Mouse (Mus musculus): ENCODE results near the gene Irf7.
A peak's percentile ranks its signal among the peaks of the same experiment; 100 is the strongest.
"Not testable (repeated sequence)": the region's sequence is repeated elsewhere in the genome, so short reads cannot be mapped to it uniquely, and the experiment has no call there.

Gene Irf7

DNA sequence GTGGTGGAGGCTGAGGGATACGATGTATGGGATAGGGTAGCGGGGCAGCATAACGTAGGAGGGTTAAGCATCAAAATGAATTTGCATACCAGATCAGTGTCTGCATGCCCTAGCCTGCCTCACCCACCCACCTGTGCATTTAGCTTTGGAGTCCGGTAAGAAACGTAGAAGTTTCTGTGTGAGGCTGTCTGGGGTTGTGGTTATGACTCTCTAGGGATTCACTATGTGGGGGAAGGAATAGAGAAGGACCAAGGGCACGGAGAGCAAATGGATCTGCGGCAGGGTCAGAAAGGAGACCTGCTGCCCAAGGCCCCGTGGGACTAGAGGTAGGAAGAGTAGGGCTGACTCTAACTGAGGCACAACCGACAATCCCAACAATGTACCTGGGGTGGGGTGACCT is 9.1 kb upstream of the Irf7 start:
- no peak for DNase-seq (ENCODE audit: low spot score in 2 of 2)

DNA sequence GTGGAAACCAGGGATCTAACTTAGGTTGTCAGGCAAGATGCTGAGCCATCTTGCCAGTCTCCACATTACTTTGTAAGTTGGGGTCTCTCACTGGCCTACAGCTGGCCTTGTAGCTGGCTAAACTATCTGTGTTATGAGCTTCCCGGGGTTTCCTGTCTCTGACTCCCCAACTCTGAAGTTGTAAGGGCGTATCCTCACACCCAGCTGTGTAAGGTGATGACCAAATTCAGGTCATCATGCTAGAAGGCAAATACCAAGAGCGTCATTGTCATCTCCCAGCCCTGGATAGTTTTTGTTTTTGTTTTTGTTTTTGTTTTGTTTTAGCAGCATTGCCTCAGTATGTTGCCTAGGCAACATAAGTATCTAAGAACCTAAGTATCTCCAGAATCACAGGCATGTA is 4.3 kb upstream of the Irf7 start:
- DNase-seq (ENCODE audit: low spot score in 2 of 2) = no peak

DNA sequence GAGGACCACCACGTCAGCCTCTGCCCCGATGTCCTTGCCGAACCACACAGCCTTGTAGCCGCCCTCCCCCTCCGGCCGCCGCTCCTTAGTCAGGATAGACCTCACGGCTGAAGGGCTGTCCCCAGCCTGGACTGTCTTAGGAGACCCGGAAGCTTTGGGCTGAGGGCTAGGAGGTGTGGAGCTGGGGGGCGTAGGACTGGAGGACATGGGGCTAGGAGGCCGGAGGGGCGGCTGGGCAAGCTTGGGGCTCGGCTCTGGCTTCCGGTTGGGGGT is 2.9 kb upstream of the Irf7 start:
- DNase-seq (ENCODE audit: low spot score in 2 of 2) = no peak

DNA sequence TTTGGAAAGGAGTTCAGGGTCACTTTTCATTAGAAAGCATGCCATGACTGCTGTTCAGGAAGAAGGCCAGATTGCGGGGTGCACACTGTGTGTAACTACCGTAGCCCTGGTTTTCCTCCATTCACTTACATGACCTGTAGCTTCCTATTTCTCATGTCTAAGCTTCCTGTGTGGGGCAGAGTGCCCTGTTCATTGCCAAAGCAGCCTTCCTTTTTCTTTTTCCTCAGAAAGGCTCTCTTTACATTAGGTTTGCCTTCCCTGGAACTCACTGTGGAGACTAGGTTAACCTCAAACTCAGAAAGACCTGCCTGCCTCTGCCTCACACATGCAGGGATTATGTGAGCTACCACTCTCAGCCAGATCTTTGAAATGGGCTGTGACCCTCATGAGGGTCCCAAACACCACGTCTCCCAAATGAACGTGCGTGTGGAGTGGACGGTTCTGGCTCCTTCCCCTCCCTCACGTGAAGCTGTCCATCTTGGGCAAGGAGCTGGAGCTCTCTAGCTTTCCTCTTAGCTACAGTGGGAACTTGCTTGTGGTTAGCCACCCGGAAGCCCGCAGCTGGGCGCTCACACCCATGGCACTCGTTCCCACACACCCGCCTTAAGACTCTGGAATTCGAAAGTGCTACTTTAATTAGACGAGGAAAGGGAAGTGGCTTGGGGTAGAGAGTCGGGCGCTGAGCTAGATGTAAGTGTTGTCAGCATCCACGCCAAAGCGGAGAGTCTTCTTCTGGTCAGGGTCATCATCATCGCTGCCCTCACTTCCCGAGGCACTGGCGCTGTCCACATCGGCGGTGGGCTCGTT is 2.4 kb upstream of the Irf7 start:
- DNase-seq (ENCODE audit: low spot score in 2 of 2) = peak; percentile 31 to 50

- peak in 1 of 2 experiments; percentile 35 for DNase-seq (ENCODE audit: low spot score in 2 of 2)
Observed at GRCm38 (mm10) chr7:141265411-141265738, 906 bp downstream of the Irf7 start.

- DNase-seq (ENCODE audit: low spot score in 2 of 2) = peak; percentile 66 to 69
Observed at GRCm38 (mm10) chr7:141264761-141265410, 1.4 kb downstream of the Irf7 start.

GRCm38 (mm10) chr7:141264041-141264700 is 2.1 kb downstream of the Irf7 start:
- DNase-seq (ENCODE audit: low spot score in 2 of 2) = no peak

DNA sequence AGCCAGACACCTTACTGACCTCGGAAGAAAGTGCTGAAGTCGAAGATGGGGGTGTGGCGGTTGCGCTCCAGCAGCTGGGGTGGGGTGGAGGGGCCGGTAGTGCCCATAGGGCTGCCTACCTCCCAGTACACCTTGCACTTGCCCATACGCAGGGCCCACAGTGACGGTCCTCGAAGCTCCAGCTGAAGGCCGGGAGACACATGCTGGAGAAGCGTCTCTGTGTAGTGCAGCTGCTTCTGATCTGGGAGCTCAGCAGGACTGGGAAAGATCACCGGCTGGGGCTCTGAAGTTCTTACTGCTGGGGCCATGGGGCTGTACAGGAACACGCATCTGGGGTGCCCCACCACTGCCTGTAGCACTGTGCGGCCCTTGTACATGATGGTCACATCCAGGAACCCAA is 2.6 kb downstream of the Irf7 start:
- DNase-seq (ENCODE audit: low spot score in 2 of 2) = no peak

- no peak for DNase-seq (ENCODE audit: low spot score in 2 of 2)
Observed at GRCm38 (mm10) chr7:141261480-141261879, 4.8 kb downstream of the Irf7 start.

GRCm38 (mm10) chr7:141256159-141256558 is 10.1 kb downstream of the Irf7 start:
- DNase-seq (ENCODE audit: low spot score in 2 of 2) = no peak

GRCm38 (mm10) chr7:141250486-141250885 is 15.8 kb downstream of the Irf7 start:
- not testable (repeated sequence) for DNase-seq (ENCODE audit: low spot score in 2 of 2)

DNA sequence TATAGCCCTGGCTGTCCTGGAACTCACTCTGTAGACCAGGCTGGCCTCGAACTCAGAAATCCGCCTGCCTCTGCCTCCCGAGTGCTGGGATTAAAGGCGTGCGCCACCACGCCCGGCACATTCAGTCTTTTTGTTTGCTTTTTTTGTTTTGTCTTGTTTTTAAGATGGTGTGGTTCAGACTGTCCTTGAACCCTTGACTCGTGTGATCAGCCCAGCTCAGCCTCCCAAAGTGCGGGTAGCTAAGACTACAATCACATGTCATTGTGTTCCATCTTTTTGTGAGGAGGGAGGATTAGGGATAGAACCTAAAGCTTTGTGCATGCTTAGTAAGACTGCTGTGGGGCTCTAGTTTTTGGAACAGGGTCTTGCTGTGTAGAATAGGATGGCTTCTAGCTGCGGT is 34.7 kb downstream of the Irf7 start:
- no peak for DNase-seq (ENCODE audit: low spot score in 2 of 2)

GRCm38 (mm10) chr7:141231111-141231510 is 35.2 kb downstream of the Irf7 start:
- DNase-seq (ENCODE audit: low spot score in 2 of 2) = no peak

DNA sequence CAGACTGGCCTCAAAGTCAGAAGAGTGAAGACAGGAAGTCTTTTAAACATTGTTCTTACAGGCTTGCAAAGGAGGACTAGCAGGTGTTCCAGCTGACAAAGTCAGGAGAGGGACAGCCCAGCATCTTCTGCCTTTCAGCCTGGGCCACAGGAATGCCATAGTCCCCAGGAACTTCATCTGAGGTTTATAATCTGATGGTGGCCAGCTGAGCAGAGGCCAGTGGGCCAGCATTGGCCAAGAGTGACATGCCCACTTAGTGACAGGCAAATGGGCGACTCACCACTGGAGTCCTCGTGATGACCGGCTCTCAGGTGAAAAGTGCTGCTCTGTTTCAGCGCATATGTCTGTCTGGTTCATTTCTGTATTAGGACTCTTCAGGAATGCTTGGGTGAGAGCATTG is 35.7 kb downstream of the Irf7 start:
- DNase-seq (ENCODE audit: low spot score in 2 of 2) = no peak

- no peak for DNase-seq (ENCODE audit: low spot score in 2 of 2)
Observed at GRCm38 (mm10) chr7:141229702-141230101, 36.6 kb downstream of the Irf7 start.

GRCm38 (mm10) chr7:141228279-141229067 is 37.8 kb downstream of the Irf7 start, which contains the start of gene Phrf1:
Gene Phrf1 (plus strand): TSS chr7:141228784.
- peak; percentile 83 to 85 for DNase-seq (ENCODE audit: low spot score in 2 of 2)

- no peak for DNase-seq (ENCODE audit: low spot score in 2 of 2)
Observed at GRCm38 (mm10) chr7:141227796-141228195, 38.5 kb downstream of the Irf7 start.

DNA sequence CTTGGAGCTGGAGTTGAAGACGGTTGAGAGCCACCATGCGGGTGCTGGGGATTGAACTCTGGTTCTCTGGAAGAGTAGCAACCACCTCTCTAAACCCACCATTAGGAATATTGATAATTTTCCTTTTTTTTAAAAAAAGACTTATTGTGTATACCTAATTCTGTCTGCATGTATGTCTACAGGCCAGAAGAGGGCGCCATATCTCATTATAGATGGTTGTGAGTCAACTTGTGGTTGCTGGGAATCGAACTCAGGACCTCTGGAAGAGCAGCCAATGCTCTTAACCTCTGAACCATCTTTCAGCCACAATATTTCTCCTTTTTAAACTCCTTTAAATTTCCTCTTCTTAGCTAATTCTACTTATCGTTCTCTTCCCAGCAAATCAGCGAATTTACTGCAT is 39.7 kb downstream of the Irf7 start:
- no peak for DNase-seq (ENCODE audit: low spot score in 2 of 2)

- no peak for DNase-seq (ENCODE audit: low spot score in 2 of 2)
Observed at GRCm38 (mm10) chr7:141222696-141223215, 43.5 kb downstream of the Irf7 start.

- DNase-seq (ENCODE audit: low spot score in 2 of 2) = no peak
Observed at GRCm38 (mm10) chr7:141222126-141222467, 44.2 kb downstream of the Irf7 start.

DNA sequence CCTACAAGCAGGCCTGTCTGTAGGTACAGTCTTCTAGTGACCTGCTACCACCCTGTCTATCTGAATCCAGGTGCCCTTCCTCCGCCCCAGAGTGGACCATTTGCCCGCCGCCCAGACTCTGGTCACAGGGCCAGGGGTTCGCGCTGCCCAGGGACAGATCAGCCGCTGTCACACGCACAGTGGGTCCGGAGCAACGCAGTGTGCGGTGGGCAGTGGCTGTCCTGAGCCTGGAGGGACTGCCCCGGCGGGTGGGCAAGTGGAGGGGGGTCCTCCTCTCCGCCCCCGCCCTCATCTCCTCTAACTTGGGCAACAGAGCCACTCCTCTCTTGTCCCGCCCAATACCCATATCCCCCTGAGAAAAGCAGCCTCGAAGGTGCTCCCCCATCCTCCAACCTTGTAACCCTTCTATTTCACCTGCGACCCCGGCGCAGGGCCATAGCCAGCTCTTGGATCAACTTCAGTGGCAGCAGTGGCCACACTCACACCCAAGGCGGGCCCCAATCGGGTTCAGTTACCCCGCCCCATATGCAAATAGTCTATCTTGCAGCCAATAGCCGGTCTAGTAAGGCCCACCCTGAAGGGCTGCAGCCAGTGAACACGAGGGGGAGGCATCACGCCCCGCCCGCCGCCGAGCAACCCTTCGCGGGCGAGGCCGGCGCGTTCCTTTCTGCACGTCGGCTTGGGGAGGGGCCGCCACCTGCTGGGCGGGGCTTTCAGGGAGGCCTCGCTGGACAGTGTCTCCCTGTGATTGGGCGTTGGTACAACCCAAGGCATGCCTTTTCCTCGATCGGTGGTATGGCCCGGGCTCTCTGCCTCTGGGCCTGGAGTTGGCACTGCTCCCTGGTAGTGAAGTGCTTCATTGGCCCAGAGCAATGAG is 44.8 kb downstream of the Irf7 start:
- DNase-seq (ENCODE audit: low spot score in 2 of 2) = peak; percentile 94 to 97
